Mouse (Mus musculus) embryo, embryonic 11.5 days (tissue): ENCODE results near the gene Vamp8.

Experiments used
- DNase-seq: peaks from one replicate; pipeline ENCODE4 v3.0.0-alpha.2; 2012; ENCODE audit warnings: low read depth, low spot score

Vamp8 gene

DNA sequence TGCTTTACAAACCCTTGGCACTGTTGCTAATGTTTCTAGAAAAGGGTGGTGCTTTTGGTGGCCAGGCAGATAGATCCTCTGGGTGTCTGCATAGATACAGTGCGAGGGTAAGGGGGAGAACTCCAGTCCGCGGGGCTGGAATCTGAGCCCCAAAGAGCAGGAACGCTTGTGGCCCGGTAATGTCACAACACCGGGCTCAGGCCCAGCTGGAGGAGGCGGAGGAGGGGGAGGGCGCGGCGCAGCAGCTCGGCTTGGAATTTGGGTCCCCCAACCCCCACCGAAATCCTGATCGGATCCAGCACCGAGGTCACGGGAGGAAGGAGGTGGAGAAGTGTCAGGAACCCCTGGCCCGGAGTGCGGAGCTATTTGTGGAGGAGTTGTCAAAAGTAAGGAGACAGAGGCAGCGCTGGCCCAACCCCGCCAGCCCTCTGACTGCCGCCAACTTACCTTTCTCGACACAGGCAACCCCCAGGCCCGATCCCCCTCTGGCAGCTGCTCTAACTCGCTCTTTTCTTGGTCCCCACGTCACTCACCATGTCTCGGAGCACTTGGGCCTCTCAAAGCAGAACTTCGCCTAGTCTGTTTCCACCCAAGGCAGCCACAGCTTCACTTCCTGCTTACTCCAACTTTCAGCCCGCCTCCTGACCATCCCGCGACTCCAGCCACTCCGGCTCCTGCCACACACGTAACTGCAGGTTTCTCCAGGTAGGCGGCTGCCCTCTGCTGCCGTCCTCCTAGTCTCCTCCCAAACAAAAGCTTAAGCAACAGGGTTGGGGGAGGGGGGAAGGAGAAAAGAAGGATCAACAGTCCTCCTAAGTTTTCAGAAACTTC, at the start of gene Vamp8:
Gene Vamp8, minus strand, starts transcription at position 763 of the 831 bp plus-strand sequence.
- no peak for DNase-seq

DNA sequence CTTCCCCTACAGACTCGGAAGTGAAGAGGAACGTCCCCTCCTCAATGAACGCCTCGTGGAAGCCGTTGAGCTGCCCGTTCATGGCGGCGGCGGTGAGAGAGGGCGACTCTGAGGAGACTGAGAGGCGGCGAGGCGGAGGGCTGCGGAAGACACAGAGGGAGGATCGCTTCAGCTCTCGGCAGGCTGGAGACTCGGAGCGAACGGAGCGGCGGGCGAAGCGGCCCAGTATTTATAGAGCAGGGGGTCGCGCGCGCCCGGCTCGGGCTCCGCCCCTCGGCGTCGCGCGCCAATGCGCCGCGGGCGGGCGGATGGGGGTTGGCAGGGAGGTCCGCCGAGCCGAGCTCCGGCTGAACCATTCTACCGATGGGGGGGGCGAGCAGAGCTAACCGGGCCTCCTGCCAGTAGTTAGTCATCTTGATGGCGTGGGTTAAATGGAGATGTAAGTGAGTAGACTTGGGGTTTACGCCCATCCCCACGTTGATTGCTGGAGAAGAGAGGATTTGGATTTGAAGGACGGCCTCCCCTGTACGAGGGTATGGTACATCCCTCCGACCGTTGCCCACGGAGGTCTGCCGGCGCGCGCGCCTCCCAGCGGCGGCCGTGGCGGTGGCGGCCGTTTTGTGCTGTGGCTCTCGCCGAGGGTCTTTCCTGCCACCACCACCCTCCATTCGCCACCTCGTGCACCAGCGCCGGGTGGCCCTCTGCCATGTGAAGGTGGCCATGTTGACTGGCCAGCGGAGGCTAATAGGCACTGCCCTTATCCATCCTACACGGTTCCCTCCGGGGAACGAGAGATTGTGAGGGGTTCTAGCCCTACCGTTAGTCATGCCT, 49.1 kb upstream of the Vamp8 start, which contains the start of gene Mat2a:
Gene Mat2a, minus strand, starts transcription at position 204 of the 831 bp plus-strand sequence.
- peak; percentile 85 for DNase-seq

DNA sequence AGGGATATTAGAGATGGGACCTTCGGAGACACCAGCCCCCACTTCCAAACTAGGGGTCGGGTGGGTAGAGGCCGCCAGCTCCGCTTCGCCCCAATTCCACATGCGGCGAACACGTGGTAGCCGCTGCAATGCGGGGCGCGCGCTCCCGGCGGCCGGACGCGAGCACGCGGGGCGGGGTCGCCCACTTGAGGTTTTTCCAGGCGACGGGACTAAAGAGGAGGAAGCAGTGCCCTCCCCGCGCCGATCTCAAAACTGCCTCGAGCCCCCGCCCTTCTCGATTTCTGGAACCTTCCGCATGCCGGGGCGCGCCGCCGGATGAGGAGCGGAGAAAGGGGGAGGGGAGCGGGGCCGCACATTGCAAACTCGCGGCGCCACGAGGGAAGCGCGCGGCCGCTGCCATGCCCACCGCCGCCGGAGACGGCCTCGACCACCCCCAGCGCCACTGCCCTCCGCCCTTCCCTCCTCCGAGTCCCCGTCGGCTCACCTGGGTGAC, 48.4 kb upstream of the Vamp8 start:
- DNase-seq: peak; percentile 67

DNA sequence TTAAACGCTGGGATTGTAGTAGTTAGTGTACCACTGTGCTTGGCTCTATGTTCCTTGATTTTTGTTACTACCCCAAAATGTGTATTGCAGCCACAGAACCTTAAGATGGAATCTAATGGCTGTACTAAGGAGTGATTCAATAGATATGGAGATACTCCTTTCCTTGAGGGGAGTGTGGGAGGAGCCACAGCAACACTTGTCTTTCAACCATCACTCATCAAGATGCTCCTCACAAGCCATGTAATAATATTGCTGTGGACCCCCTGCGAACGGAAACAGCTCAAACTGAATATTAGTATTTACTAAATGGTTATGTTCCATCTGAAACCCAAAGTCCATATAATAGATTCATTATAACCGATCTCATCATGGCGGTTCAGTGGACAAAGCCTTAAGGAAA, 47.7 kb upstream of the Vamp8 start:
- no peak for DNase-seq

DNA sequence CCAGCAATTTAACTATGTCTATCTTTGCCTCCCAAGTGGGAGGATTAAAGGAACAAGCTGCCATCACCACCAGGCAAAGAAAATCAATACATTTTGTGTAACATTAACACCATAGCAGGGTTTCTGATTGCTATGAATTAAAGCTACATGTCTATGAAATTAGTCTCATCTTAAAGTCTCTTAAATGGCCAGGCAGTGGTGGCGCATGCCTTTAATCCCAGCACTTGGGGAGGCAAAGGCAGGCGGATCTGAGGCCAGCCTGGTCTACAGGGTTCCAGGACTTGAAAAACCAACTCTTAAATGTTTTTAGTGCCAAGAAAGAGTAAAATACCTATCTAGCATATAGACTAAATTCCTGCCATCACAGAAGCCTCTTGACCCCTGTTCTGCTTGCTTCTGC, 41.6 kb upstream of the Vamp8 start:
- no peak for DNase-seq

DNA sequence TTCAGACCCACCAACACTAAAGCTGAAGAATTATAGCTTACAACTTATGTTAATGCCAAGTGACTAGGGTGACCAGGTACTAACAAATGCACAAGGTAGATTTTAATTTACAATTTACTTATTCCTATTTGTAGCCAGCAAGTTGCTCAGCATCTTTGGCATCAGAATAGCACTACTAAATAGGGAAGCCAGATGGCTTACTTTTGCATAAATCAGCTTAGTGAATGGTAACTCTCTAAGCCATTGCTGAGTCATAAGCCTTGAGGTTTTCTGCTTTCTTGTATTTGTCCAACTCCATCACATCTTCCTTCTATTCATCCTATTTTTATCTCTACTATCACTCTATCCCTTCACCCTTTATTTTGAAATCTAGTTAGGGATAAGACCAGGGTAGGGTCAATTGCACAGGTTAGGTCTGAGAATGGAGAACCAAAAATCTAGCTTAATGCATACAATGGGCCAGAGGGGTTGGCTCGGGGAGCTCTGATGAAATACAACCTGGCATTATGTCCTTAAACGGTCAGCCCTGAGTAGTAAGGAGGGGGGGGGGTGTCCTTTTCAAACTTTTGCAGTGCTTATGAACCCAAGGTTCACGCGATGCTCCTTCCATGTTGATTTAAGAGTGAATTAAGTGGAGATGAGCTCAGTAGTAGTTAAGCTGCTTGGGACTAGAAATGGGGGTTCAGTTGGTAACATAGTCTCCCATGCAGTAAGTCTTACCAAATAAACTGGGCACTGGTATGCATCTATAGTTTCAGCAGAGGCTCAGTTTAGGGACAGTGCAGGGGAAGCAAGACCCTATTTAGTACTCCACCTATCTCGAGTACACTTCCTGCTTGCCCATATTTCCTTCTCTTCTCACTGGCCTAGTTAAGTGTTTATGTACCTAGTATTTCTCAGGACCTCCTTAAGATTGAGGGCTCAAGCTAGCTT, 40.8 kb upstream of the Vamp8 start:
- no peak for DNase-seq

DNA sequence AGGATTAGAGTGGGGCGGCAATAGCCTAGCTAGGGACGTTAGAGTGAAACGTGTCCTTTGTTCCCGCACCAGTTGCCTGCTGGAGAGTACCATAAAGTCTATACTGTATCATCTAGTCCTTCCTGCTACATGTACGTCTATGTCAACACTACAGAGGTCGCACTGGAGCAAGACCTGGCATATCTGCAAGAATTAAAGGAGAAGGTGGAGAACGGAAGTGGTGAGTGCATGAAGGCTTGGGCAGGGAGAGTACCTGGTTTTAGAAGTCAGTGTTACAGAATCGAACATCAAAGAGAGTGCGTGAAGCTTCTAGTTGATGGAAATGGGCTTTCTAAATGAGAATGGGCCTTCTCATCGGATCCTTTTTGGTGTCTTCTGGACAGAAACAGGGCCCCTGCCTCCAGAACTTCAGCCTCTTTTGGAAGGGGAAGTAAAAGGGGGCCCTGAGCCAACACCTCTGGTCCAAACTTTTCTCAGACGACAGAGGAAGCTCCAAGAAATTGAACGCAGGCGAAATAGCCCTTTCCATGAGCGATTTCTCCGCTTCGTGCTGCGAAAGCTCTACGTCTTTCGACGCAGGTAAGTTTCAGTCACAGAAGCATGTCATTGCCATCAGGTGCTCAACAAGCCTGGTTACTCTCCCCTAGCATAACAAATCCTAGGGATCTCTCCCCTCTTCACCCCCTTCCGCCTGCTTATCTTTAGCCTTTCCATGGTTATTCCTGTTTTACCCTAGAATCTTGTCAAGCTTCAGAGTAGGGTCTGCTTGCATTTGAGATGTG, 38.7 kb upstream of the Vamp8 start:
- DNase-seq: no peak

DNA sequence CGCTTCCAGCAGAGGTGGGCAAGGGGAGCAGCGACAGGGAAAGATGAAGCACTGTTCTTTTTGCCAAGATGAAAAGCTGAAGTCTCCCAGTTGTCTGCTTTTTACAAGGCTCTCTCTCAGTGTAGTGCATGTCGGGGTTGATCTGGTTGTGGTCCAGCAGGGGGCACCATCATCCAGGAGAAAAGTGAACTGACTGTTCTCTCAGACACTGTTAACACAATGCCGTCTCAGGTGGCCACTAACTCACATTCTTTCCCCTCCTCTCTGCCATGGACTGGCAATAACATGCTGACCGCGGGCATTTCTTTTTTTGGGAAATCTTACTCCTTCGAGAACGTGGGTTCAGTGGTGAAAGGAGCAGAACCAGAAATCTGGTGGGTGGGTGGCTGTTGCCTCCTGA, 37.5 kb upstream of the Vamp8 start:
- peak; percentile 76 for DNase-seq

DNA sequence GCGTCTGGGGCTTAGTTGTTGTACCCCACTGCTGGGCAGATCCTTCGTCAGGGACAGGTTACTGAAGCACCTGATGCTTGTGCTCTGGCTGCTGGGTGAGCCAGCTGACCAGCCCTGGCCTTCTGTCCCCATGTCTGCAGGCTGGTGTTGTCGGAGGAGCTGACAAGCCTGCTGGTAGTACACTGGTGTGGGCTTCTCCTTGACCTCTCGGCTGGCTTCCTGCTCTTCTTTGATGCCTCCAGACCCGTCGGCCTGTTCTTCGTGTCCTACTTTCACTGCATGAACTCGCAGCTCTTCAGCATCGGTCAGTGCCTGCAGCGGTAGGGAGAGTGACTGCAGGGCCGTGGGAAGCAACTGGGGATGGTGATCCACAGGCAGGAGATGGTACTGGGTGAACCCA, 35.1 kb upstream of the Vamp8 start:
- no peak for DNase-seq

DNA sequence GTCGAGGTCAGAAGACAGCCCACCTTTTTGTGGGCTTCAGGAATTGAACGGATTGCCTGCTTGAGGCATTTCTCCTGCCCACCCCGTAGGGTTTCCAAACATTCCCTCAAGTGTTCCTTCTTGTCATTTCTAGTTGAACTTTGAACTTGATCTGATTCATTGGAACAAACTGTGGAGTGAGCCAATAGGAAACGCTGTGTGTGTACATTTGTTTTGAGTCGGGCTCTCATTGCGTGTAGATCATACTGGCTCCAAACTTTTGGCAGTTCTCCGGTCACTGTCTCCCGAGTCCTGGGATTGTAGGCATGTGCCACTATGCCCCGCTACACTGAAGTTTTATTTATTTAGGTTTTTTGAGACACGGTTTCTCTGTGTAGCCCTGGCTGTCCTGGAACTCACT, 30.4 kb upstream of the Vamp8 start:
- DNase-seq: no peak

DNA sequence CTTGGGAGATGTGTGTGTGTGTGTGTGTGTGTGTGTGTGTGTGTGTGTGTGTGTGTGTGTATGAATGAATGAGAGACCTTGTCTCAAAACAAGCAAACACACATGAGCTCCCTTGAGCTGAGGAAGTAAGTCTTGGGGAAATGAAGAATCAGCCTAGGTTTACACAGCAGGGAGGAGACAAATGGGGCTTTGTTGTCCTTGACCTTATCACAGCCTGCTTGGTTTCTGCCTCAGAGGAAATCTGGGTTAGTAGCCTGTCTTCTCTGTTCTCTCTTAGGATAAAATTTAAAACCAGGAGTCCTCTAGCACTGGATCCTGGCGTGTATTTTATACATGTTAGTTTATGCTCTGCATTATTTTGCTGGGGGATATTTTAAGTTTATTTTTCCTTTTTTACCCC, 29.3 kb upstream of the Vamp8 start:
- no peak for DNase-seq

DNA sequence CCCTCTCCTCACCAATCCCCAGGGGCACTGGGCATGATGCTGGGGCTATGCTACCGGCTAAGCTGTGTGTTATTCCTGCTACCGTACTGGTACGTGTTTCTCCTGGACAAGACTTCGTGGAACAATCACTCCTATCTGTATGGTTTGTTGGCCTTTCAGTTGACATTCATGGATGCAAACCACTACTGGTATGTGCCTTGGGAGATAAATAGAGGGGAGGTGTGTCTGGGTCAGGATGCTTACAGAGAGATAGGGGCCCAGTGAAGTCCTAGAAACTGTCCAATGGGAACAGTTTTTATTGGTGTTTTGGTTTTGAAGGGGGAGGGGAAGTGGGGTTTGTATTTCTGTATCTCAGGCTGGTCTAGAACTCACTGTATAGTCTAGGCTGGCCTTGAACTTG, 27.8 kb upstream of the Vamp8 start:
- DNase-seq: no peak

DNA sequence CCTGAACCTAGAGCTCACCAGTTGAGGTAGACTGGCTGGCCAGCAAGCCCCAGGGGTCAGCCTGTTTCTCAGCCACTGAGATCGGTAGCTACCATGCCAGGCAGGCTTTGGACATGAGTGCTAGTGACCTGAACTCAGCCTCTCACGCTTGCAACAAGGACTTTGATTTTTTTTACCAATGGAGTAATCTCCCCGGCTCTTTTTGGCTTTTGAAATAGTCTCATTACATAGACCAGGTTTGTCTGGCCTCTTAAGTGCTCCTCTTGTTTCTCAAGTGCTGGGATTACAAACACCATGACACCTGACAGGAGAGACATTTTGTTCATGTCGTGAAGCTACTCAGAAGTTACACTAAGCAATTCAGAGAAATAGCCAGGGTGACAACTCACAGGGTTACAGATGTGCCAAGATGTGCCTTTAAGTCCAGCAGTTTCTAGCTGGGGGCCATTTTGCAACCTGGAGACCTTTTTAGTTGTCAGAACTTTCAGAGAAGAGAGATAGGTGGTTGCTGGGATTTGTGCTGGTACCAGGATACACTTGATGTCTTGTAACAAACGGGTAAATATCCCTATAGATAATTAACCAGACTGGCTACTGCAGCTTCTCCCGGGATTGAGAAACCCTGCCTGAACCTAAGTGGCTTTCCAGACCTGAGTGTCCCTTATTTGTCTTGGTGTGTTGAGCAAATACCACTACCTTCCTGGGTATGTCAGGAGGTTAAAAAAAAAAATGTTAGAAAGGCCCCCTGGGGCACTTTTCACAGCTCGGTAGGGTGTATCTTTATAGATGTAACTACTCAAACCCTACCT, 25.7 kb upstream of the Vamp8 start:
- no peak for DNase-seq

DNA sequence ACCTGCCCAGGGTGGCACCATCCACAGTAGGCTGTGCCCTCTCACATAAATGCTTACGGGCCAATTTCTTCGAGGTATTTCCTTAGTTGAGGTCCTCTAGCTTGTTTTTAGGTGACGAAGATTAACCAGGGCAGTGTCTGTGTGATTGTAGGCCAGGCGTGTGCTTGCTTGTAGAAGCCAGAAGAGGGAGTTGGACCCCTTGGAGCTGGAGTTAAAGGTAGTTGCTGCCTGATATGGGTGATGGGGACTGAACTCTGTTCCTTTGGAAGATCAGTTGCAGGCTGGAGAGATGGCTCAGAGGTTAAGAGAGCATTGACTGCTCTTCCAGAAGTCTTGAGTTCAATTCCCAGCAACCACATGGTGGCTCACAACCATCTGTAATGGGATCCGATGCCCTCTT, 24.7 kb upstream of the Vamp8 start:
- no peak for DNase-seq

DNA sequence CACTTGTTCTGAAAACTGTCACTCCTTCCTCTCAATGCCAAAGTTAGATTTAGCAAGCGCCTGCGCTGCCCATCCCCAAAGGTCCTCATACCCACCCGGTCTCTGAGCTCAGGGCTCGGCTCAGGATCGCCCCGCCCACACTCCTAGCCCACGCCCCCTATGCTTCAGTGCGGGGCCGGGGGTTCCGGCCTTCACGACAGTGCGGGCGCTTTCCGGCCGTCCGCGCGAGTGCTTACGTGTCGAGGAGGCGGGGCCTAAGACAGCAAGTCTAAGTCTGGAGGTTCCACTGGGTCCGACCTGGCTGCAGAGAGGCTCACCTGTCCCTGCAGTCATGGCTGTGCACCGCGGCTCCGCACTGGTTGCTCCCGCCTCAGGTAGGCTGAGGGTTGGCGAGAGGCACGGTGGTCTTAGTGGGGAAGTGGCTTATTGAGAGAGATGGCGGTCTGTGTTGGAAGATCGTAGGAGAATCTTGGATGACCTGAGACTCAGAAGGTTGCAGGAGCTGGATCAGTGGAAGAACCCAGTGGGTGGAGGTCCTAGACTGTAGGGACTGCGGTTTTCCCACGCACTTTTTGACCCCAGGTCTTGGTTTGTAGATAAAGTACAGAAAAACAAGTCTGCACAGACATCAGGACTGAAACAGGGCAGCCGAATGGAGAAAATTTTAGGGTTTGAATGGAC, 23.7 kb upstream of the Vamp8 start, which contains the start of gene Ggcx:
Gene Ggcx, plus strand, starts transcription at position 233 of the 681 bp plus-strand sequence.
- peak; percentile 92 for DNase-seq

DNA sequence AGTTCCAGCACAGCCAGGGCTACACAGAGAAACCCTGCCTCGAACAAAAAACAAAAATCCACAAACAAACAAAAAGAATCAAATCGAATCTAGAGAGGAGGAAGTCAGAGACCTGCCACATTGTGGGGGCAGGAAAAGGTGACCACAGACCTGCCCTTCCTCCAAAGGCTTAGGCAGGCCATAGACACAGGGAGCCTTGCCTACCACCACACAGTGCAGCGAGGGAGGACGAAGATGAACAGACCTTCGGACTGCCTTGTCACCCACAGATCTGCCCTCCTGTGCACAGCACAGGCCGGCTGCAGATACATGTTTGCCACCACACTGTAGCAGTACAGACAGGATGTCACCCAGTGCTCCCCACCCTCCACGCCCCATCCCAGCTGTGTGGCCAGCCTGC, 20.0 kb upstream of the Vamp8 start:
- DNase-seq: no peak

DNA sequence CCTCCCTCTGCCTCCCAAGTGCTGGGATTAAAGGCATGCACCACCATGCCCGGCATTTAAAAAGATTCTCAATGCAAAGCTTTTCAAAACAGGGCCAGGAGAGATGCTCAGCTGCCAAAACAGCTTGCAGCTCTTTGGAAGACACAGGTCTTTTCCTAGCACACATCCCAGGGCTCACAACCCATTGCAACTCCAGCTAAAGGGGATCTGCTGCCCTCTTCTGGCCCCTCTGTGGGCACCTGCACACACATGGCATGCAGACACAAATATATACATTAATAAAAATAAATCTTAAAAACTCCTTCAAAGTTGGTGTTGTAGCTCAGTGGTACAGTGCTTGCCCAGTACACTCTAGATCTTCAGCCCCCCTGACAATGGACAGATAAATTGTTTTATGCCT, 19.5 kb upstream of the Vamp8 start:
- no peak for DNase-seq

DNA sequence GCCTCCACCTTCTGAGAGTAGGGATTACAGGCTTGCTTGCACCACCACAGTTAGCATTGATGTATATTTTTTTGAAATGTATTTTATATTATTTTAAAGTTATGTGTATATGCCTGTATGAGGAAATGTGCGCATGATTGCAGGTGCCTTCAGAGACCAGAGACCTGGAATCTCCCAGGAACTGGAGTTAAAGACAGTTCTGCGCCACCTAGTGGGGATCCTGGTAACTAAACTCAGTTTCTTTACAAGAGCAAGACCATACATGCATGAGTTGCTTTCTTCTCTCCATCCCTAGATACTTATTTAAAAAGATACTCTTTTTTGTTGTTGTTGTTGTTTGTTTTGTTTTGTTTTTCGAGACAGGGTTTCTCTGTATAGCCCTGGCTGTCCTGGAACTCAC, 19.1 kb upstream of the Vamp8 start:
- DNase-seq: peak; percentile 69

DNA sequence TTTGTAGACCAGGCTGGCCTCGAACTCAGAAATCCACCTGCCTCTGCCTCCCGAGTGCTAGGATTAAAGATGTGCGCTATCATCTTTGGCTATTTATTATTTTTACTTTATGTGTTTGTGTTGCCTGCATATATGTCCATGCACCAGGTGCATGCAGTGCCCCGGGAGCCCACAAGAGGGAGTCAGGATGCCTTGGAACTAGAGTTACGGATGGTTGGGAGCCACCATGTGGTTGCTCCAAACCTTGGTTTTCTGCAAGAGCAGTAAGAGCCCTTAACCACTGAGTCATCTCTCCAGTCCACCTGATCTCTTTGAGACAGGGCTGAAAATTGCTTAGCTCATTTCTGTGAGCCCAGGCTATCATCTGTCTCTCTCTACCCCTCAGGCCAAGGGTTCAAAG, 16.6 kb upstream of the Vamp8 start:
- DNase-seq: peak; percentile 80
